Comparison of ENCODE assay signal across 11 mouse cellular contexts in the genomic region with DNA sequence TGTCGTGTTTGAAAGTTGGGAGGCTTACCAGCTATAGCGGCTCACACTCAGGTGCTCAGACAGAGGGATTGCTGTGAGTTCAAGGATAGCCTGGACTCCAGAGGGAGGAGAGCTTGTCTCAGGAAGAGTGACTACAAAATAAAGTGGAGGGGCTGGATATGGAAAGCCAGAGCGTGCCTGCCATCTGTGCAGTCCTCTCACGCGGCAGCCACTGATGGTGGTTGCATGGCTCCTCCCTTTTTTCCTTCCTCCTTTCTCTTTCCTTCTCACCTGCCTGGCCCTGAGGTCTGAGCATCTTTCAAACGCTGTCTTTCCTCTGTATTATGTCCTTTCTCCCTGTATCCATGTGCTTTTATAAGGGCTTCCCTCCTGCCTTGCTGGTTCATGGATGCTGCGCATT. TPM values are rescaled to one million over a fixed set of nuclear protein-coding genes. Genes with fewer than 3 reads are reported as not detected.
DNase-seq lines count a peak whose midpoint lies in the region; ATAC-seq and TF ChIP-seq lines count a peak whose summit lies in the region.
"Had no signal": no experiment of that assay in that cellular context is flagged by ENCODE, and none has a peak within 500 bp of the region (broad histone marks: within the 10 kb centered on the region; RNA-seq: fewer than 3 reads in every experiment).

No protein-coding gene starts in this region.

- peaks cover 25% of the 10 kb centered on the region for H3K4me1 ChIP-seq in forebrain, embryonic 15.5 days
- H3K4me1 ChIP-seq in limb, embryonic 12.5 days (replicated peaks), result peaks cover 21% of the 10 kb centered on the region
- H3K4me1 ChIP-seq in neural tube, embryonic 15.5 days, result peaks cover 51% of the 10 kb centered on the region

- H3K9ac ChIP-seq in forebrain, embryonic 15.5 days (replicated peaks), result no peak overlapping the region
- no peak overlapping the region for H3K9ac ChIP-seq in limb, embryonic 12.5 days (replicated peaks)
- H3K9ac ChIP-seq in neural tube, embryonic 15.5 days (replicated peaks), result no peak overlapping the region

- 79% methylated on average over 7 of the region's 7 CpGs for WGBS in forebrain, embryonic 15.5 days
- WGBS in limb, embryonic 12.5 days, result 80% methylated on average over 7 of the region's 7 CpGs
- 83% methylated on average over 7 of the region's 7 CpGs for WGBS in neural tube, embryonic 15.5 days

- peaks cover 4% of the 10 kb centered on the region for H3K36me3 ChIP-seq in forebrain, embryonic 15.5 days
- peaks cover 13% of the 10 kb centered on the region for H3K36me3 ChIP-seq in limb, embryonic 12.5 days
- H3K36me3 ChIP-seq in neural tube, embryonic 15.5 days, result peaks cover 12% of the 10 kb centered on the region

- no peak for DNase-seq in left cerebral cortex, adult 2 months (ENCODE audit: extremely low spot score in 1 of 2, low spot score in 2 of 2)
- DNase-seq in left cerebral cortex, adult 18-20 months (ENCODE audit: low spot score in 2 of 2), result no peak
- DNase-seq in adrenal gland, postnatal 10 days, result no peak
- no peak for DNase-seq in lung, postnatal 4 days
- DNase-seq: kidney, adult 11 months had no signal

- no peak for ATAC-seq in forebrain, embryonic 15.5 days (replicated peaks)
- ATAC-seq in limb, embryonic 12.5 days (ENCODE audit: insufficient number of reproducible peaks, insufficient read depth, low FRiP score, low TSS enrichment, low read depth), result no peak
- ATAC-seq in neural tube, embryonic 15.5 days (ENCODE audit: low FRiP score), result no peak

- peak overlapping the region; percentile 86 for H3K4me2 ChIP-seq in forebrain, embryonic 15.5 days (replicated peaks)
- H3K4me2 ChIP-seq in limb, embryonic 12.5 days, result peak overlapping the region; percentile 90
- peak overlapping the region; percentile 89 for H3K4me2 ChIP-seq in neural tube, embryonic 15.5 days
- H3K4me2 ChIP-seq: heart, embryonic 11.5 days had no signal

- H3K27me3 ChIP-seq in forebrain, embryonic 15.5 days, result no peaks in the 10 kb centered on the region
- H3K27me3 ChIP-seq in limb, embryonic 12.5 days, result no peaks in the 10 kb centered on the region
- no peaks in the 10 kb centered on the region for H3K27me3 ChIP-seq in neural tube, embryonic 15.5 days (replicated peaks)

- H3K4me3 ChIP-seq in left cerebral cortex, adult 2 months, result peak overlapping the region; percentile 77
- 0 out of 2 replicates have a peak overlapping the region, but pooled peaks have one; percentile 98 for H3K4me3 ChIP-seq in forebrain, embryonic 15.5 days
- no peak overlapping the region for H3K4me3 ChIP-seq in limb, embryonic 12.5 days (replicated peaks)
- H3K4me3 ChIP-seq in neural tube, embryonic 15.5 days (replicated peaks), result peak overlapping the region; percentile 95; the same call in 1 of the 2 replicates

- TF ChIP-seq CTCF in left cerebral cortex, adult 2 months (IDR thresholded peaks at IDR 0.05), result no peak

- no peak overlapping the region; the same call in 1 of the 2 replicates for H3K27ac ChIP-seq in left cerebral cortex, adult 2 months
- no peak overlapping the region for H3K27ac ChIP-seq in forebrain, embryonic 15.5 days (replicated peaks)
- no peak overlapping the region for H3K27ac ChIP-seq in limb, embryonic 12.5 days
- H3K27ac ChIP-seq in neural tube, embryonic 15.5 days (replicated peaks), result no peak overlapping the region

- H3K9me3 ChIP-seq in forebrain, embryonic 15.5 days, result no peaks in the 10 kb centered on the region
- H3K9me3 ChIP-seq in limb, embryonic 12.5 days, result no peaks in the 10 kb centered on the region
- H3K9me3 ChIP-seq in neural tube, embryonic 15.5 days (replicated peaks), result no peaks in the 10 kb centered on the region

- intact Hi-C loops in left cerebral cortex, adult 2 months (cut with DNase I), result no loop called here

RNA-seq across cellular contexts. Expression of a gene that starts 2.4 kb away (rescaled TPM):
- 10 to 100 TPM; 43.7 to 48.0 TPM for total RNA-seq in left cerebral cortex, adult 2 months (2021)
- total RNA-seq in left cerebral cortex, adult 18-20 months (2021), result 10 to 100 TPM; 45.7 to 49.5 TPM
- polyA plus RNA-seq in forebrain, embryonic 15.5 days (2015; fragmentation: Nextera tagmentation; extraction: Ambion mirVana), result 81.1 and 82.4 TPM in 2 replicates
- 35.7 and 40.1 TPM in 2 replicates for polyA plus RNA-seq in limb, embryonic 12.5 days (2016; fragmentation: Nextera tagmentation; extraction: Ambion mirVana)
- 92.1 and 103 TPM in 2 replicates for polyA plus RNA-seq in neural tube, embryonic 15.5 days (2015; fragmentation: Nextera tagmentation; extraction: Ambion mirVana)
- total RNA-seq in adrenal gland, postnatal 10 days (2021), result 10 to 100 TPM; 18.1 to 18.5 TPM

RNA-seq across cellular contexts. Expression of a gene that starts 36.7 kb away (rescaled TPM):
- 10 to 100 TPM; 95.2 to 95.6 TPM for total RNA-seq in left cerebral cortex, adult 2 months (2021)
- total RNA-seq in left cerebral cortex, adult 18-20 months (2021), result 10 to 100 TPM; 91.8 to 96.3 TPM
- polyA plus RNA-seq in forebrain, embryonic 15.5 days (2015; fragmentation: Nextera tagmentation; extraction: Ambion mirVana), result 35.9 and 38.0 TPM in 2 replicates
- 40.3 and 40.7 TPM in 2 replicates for polyA plus RNA-seq in limb, embryonic 12.5 days (2016; fragmentation: Nextera tagmentation; extraction: Ambion mirVana)
- polyA plus RNA-seq in neural tube, embryonic 15.5 days (2015; fragmentation: Nextera tagmentation; extraction: Ambion mirVana), result 37.3 and 40.6 TPM in 2 replicates
- total RNA-seq in adrenal gland, postnatal 10 days (2021), result 10 to 100 TPM; 31.6 to 37.1 TPM

RNA-seq across cellular contexts. Expression of a gene that starts 44.1 kb away (rescaled TPM):
- total RNA-seq in left cerebral cortex, adult 2 months (2021), result 10 to 100 TPM; 12.2 to 12.7 TPM
- 10 to 100 TPM; 11.9 to 14.6 TPM for total RNA-seq in left cerebral cortex, adult 18-20 months (2021)
- polyA plus RNA-seq in forebrain, embryonic 15.5 days (2015; fragmentation: Nextera tagmentation; extraction: Ambion mirVana), result 11.3 and 13.4 TPM in 2 replicates
- polyA plus RNA-seq in limb, embryonic 12.5 days (2016; fragmentation: Nextera tagmentation; extraction: Ambion mirVana), result 16.1 and 16.5 TPM in 2 replicates
- 9.9 and 10.9 TPM in 2 replicates for polyA plus RNA-seq in neural tube, embryonic 15.5 days (2015; fragmentation: Nextera tagmentation; extraction: Ambion mirVana)
- total RNA-seq in adrenal gland, postnatal 10 days (2021), result 10 to 100 TPM; 11.2 to 12.2 TPM

RNA-seq across cellular contexts. Expression of a gene that starts 53.5 kb away (rescaled TPM):
- 100 to 1,000 TPM; 135 to 141 TPM for total RNA-seq in left cerebral cortex, adult 2 months (2021)
- 100 to 1,000 TPM; 116 to 123 TPM for total RNA-seq in left cerebral cortex, adult 18-20 months (2021)
- polyA plus RNA-seq in forebrain, embryonic 15.5 days (2015; fragmentation: Nextera tagmentation; extraction: Ambion mirVana), result 8.2 and 8.3 TPM in 2 replicates
- 0.13 and 0.19 TPM in 2 replicates for polyA plus RNA-seq in limb, embryonic 12.5 days (2016; fragmentation: Nextera tagmentation; extraction: Ambion mirVana)
- polyA plus RNA-seq in neural tube, embryonic 15.5 days (2015; fragmentation: Nextera tagmentation; extraction: Ambion mirVana), result 4.9 and 5.6 TPM in 2 replicates
- 1 to 10 TPM in 1 of 2 experiments, under 1 TPM in 1; 0.70 to 1.2 TPM for total RNA-seq in adrenal gland, postnatal 10 days (2021)
- total RNA-seq: common myeloid progenitor, adult 5-6 weeks; megakaryocyte-erythroid progenitor cell, adult 5-6 weeks had no signal
